Mouse (Mus musculus) embryonic facial prominence, embryonic 15.5 days (tissue): ENCODE measurements at regions not wholly inside any gene's neighbourhood (a gene's known extent, or its start where the extent isn't known, plus 50 kb on each side); places are given as distances from the start of the nearest gene placed in this dataset.
A peak's percentile ranks its signal among the peaks of the same experiment; 100 is the strongest.

Experiments
- ATAC-seq: fragments of 200-750 bp; cut with Nextera tagmentation; 2 replicates; pipeline ENCODE4 v1.8.0; 2017; ENCODE audit warnings: low read depth, moderate TSS enrichment; ENCODE audit not compliant: insufficient number of reproducible peaks, low FRiP score, low TSS enrichment
- H3K27ac ChIP-seq: fragments of 300-500 bp; sonication (generic); replicated peaks from 2 replicates; pipeline ENCODE4 v1.5.1; 2015; ENCODE audit warnings: mild to moderate bottlenecking, inconsistent platforms
- H3K27me3 ChIP-seq: fragments of 300-500 bp; sonication (generic); 2 replicates; pipeline ENCODE4 v1.6.1; 2015; ENCODE audit warnings: inconsistent platforms
- H3K36me3 ChIP-seq: fragments of 300-500 bp; sonication (generic); 2 replicates; pipeline ENCODE4 v1.6.1; 2015; ENCODE audit warnings: mild to moderate bottlenecking, inconsistent platforms
- H3K4me1 ChIP-seq: fragments of 300-500 bp; sonication (generic); 2 replicates; pipeline ENCODE4 v1.6.1; 2015; ENCODE audit warnings: inconsistent platforms
- H3K4me2 ChIP-seq: fragments of 300-500 bp; sonication (generic); replicated peaks from 2 replicates; pipeline ENCODE4 v1.6.1; 2015; ENCODE audit warnings: mild to moderate bottlenecking, inconsistent platforms
- H3K4me3 ChIP-seq: fragments of 300-500 bp; sonication (generic); replicated peaks from 2 replicates; pipeline ENCODE4 v1.5.1; 2015; ENCODE audit warnings: mild to moderate bottlenecking, inconsistent platforms
- H3K9ac ChIP-seq: fragments of 300-500 bp; sonication (generic); 2 replicates; pipeline ENCODE4 v1.6.1; 2015; ENCODE audit warnings: inconsistent platforms
- H3K9me3 ChIP-seq: fragments of 300-500 bp; sonication (generic); replicated peaks from 2 replicates; pipeline ENCODE4 v1.6.1; 2016; ENCODE audit warnings: inconsistent platforms
- WGBS: fragments of 180-500 bp; shearing (Covaris S2); methylation state at CpG from one replicate; pipeline ENCODE4 v1.1.7; 2015; 5-methylcytosine and 5-hydroxymethylcytosine counted together

GRCm38 (mm10) chr16:78452303-78452702, 75.3 kb upstream of the Btg3 start:
- Histone ChIP-seq H3K36me3 (no peaks in the 10 kb centered on the region), H3K9me3 (no peaks in the 10 kb centered on the region), H3K27me3 (no peaks in the 10 kb centered on the region), H3K4me2 (no peak overlapping the region), H3K9ac (no peak overlapping the region), H3K4me1 (no peaks in the 10 kb centered on the region), H3K4me3 (no peak overlapping the region), H3K27ac (no peak overlapping the region)
- WGBS: 6% methylated on average over 10 of the region's 10 CpGs
- no peak for ATAC-seq

DNA sequence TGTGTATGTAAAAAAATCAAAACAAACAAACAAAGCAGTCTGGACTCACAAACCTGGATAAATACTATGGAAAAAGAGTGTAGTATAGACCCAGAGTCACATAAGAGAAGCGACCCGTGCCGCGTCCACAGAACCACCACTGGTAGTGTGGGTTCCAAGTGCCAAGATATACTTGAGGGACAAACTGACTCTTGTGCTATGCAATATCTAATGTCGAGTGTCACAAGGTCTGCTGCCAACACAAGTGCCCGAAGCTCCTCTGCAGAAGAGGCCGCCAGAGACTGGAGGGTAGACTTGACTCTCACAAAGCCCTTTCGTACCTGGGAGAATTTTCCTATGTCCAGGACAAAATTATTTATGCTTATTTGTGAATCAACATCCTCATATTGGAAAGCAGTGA, 74.8 kb upstream of the Btg3 start:
- no peaks in the 10 kb centered on the region for H3K9me3 ChIP-seq
- no peak overlapping the region for H3K9ac ChIP-seq
- no peak overlapping the region for H3K4me3 ChIP-seq
- H3K27ac ChIP-seq: no peak overlapping the region
- no peaks in the 10 kb centered on the region for H3K4me1 ChIP-seq
- H3K36me3 ChIP-seq: no peaks in the 10 kb centered on the region
- no peak; the same call in 1 of the 2 replicates for ATAC-seq
- no peaks in the 10 kb centered on the region for H3K27me3 ChIP-seq
- WGBS: 85% methylated on average over 8 of the region's 8 CpGs
- H3K4me2 ChIP-seq: no peak overlapping the region

DNA sequence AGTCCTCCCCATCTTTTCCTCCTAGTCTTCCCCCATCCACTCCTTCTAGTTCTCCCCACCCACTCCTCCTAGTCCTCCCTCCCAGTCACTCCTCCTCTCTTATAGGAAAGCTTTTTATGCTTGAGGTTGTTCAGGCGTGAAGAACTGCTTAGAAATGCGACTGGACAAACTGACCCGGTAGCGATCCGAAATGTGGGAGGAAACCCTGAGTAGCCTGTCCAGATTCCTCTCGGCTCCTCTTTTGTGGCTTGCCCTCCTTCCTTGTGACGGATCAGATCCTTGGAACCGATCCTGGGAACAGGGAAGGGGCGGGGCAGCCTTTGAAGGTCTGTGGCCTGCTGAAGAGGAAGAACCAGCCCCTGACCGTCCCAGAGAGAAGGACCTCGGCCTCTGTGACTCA, 74.3 kb upstream of the Btg3 start:
- Histone ChIP-seq H3K9me3 (no peaks in the 10 kb centered on the region), H3K9ac (no peak overlapping the region), H3K4me3 (no peak overlapping the region), H3K36me3 (no peaks in the 10 kb centered on the region), H3K27me3 (no peaks in the 10 kb centered on the region), H3K4me2 (no peak overlapping the region), H3K27ac (no peak overlapping the region), H3K4me1 (no peaks in the 10 kb centered on the region)
- 66% methylated on average over 11 of the region's 11 CpGs for WGBS
- no peak; the same call in 1 of the 2 replicates for ATAC-seq

- H3K27ac ChIP-seq: no peak overlapping the region
- no peak overlapping the region for H3K9ac ChIP-seq
- no peak overlapping the region for H3K4me2 ChIP-seq
- H3K36me3 ChIP-seq: no peaks in the 10 kb centered on the region
- no peaks in the 10 kb centered on the region for H3K4me1 ChIP-seq
- no peak for ATAC-seq
- H3K9me3 ChIP-seq: no peaks in the 10 kb centered on the region
- H3K27me3 ChIP-seq: no peaks in the 10 kb centered on the region
- over 99% methylated on average over 8 of the region's 8 CpGs for WGBS
- no peak overlapping the region for H3K4me3 ChIP-seq
Measured at GRCm38 (mm10) chr16:78449231-78449630, 72.2 kb upstream of the Btg3 start.

DNA sequence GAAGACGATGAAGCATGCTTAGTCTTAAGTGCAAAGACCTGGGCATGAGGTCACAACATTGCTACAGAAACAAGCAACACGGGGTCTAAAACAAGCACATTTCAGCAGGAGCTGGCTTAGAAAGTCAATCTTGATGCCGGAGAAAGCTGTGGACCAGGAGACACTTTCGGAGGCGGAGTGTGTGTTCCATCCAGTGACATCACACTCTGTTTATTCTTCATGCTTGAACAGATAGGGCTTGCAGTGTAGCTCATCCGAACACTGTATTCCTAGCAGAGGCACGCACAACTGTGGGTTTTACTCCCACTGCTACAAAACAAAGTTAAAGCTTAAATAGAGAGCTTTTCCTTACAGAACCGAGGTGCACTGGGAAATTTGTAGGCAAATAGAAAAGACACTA, 66.3 kb upstream of the Btg3 start:
- no peaks in the 10 kb centered on the region for H3K27me3 ChIP-seq
- H3K9me3 ChIP-seq: no peaks in the 10 kb centered on the region
- no peak overlapping the region for H3K4me2 ChIP-seq
- no peak overlapping the region for H3K4me3 ChIP-seq
- no peaks in the 10 kb centered on the region for H3K4me1 ChIP-seq
- no peak overlapping the region for H3K27ac ChIP-seq
- no peak for ATAC-seq
- H3K9ac ChIP-seq: no peak overlapping the region
- 87% methylated on average over 8 of the region's 8 CpGs for WGBS
- no peaks in the 10 kb centered on the region for H3K36me3 ChIP-seq

GRCm38 (mm10) chr16:78442830-78443229, 65.8 kb upstream of the Btg3 start:
- Histone ChIP-seq H3K4me1 (no peaks in the 10 kb centered on the region), H3K4me2 (no peak overlapping the region), H3K27me3 (no peaks in the 10 kb centered on the region), H3K9ac (no peak overlapping the region), H3K27ac (no peak overlapping the region), H3K4me3 (no peak overlapping the region), H3K36me3 (no peaks in the 10 kb centered on the region), H3K9me3 (no peaks in the 10 kb centered on the region)
- ATAC-seq: no peak
- 86% methylated on average over 7 of the region's 7 CpGs for WGBS

DNA sequence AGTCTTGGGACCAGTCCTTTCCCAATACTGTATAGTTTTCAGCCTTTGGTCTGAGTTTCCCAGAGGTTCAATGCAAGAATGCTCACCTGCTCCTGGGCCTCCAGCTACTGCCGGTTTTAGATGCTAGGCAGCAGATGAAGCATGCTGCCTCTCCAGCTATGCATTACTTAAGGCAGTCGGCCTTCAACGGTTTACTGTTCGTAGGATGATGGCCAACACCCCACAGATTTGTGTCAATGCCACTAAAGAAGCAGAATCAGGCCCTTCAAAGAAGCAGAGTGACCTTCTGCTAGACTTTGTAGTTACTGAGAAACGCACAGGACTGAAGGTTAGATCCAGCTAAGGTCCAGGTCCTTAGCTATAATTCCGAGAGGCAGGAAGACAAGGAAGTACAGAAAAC, 65.0 kb upstream of the Btg3 start:
- no peak for ATAC-seq
- no peaks in the 10 kb centered on the region for H3K36me3 ChIP-seq
- no peak overlapping the region for H3K9ac ChIP-seq
- H3K4me2 ChIP-seq: no peak overlapping the region
- no peaks in the 10 kb centered on the region for H3K9me3 ChIP-seq
- H3K27ac ChIP-seq: no peak overlapping the region
- H3K4me1 ChIP-seq: no peaks in the 10 kb centered on the region
- 86% methylated on average over 6 of the region's 6 CpGs for WGBS
- H3K27me3 ChIP-seq: no peaks in the 10 kb centered on the region
- no peak overlapping the region for H3K4me3 ChIP-seq

GRCm38 (mm10) chr16:78435707-78436106, 58.7 kb upstream of the Btg3 start:
- Histone ChIP-seq H3K27ac (no peak overlapping the region), H3K9me3 (no peaks in the 10 kb centered on the region), H3K27me3 (no peaks in the 10 kb centered on the region), H3K9ac (no peak overlapping the region), H3K4me2 (no peak overlapping the region), H3K4me3 (no peak overlapping the region), H3K4me1 (no peaks in the 10 kb centered on the region), H3K36me3 (no peaks in the 10 kb centered on the region)
- 77% methylated on average over 5 of the region's 5 CpGs for WGBS
- no peak for ATAC-seq

DNA sequence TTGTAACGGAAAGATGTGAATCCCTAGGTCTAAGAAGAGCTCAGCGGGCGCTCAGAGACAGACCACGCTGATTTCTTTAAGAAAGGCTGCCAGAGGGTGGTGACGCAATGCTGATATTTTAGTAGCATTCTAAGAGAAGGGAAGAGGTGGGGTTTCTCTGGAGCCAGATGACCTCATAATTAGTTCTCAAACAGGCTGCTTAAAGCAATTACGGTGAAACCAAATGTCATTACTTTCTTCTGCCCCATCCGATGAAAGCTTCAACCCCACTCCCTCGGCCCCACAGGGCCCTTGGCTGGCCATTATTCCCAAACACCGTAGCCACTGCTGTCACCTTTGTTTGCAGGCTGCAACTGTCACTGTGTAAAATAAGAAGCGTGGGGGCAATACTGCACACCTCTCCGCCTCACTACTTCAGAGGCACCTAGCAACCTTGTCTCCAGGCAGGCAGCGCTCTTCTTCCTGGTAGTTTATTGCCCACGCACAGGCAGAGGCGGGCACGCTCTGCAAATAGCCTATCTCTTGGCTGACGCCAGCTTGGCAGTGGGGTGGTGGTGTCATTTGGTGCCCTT, 50.6 kb upstream of the Btg3 start:
- Histone ChIP-seq H3K36me3 (no peaks in the 10 kb centered on the region), H3K9ac (no peak overlapping the region), H3K9me3 (no peaks in the 10 kb centered on the region), H3K27ac (no peak overlapping the region), H3K4me2 (peak overlapping the region; percentile 16; the same call in 1 of the 2 replicates), H3K4me1 (0 out of 2 replicates have a peak, but pooled peaks cover 6% of the 10 kb centered on the region), H3K4me3 (no peak overlapping the region), H3K27me3 (no peaks in the 10 kb centered on the region)
- no peak; the same call in 1 of the 2 replicates for ATAC-seq
- WGBS: 39% methylated on average over 16 of the region's 16 CpGs
